Mouse (Mus musculus): ENCODE results near the gene Slain1. TPM values are rescaled to one million over a fixed set of nuclear protein-coding genes. Genes with fewer than 3 reads are reported as not detected.

Slain1 gene
- polyA plus RNA-seq, 1 experiment: 18.9 TPM

GRCm38 (mm10) chr14:103697101-103697500 is 47.1 kb downstream of the Slain1 start:
- Histone ChIP-seq H3K9ac (ENCODE audit: low read depth, poor library complexity, severe bottlenecking) (no peak overlapping the region), H3K27ac (ENCODE audit: insufficient read depth, low read length) (no peak overlapping the region), H3K9me3 (replicated peaks; ENCODE audit: control insufficient read depth, insufficient read depth, low read length, poor library complexity, severe bottlenecking) (no peaks in the 10 kb centered on the region), H3K4me3 (ENCODE audit: low read depth, low read length) (no peak overlapping the region), H3K27me3 (ENCODE audit: control insufficient read depth, insufficient read depth, low read length, poor library complexity, severe bottlenecking) (no peaks in the 10 kb centered on the region), H3K36me3 (ENCODE audit: control insufficient read depth, insufficient read depth, low read length, poor library complexity, severe bottlenecking) (no peaks in the 10 kb centered on the region), H3K4me1 (ENCODE audit: control insufficient read depth, insufficient read depth, low read length) (no peaks in the 10 kb centered on the region)
- no peak for TF ChIP-seq EP300 (IDR thresholded peaks at IDR 0.05; ENCODE audit: insufficient read depth, low read depth, low read length)
- TF ChIP-seq CTCF (IDR thresholded peaks at IDR 0.05; ENCODE audit: low read depth, low read length): no peak

- Histone ChIP-seq H3K4me1 (ENCODE audit: control insufficient read depth, insufficient read depth, low read length) (no peaks in the 10 kb centered on the region), H3K27ac (ENCODE audit: insufficient read depth, low read length) (no peak overlapping the region), H3K36me3 (ENCODE audit: control insufficient read depth, insufficient read depth, low read length, poor library complexity, severe bottlenecking) (no peaks in the 10 kb centered on the region), H3K27me3 (ENCODE audit: control insufficient read depth, insufficient read depth, low read length, poor library complexity, severe bottlenecking) (no peaks in the 10 kb centered on the region), H3K9ac (ENCODE audit: low read depth, poor library complexity, severe bottlenecking) (no peak overlapping the region), H3K4me3 (ENCODE audit: low read depth, low read length) (no peak overlapping the region), H3K9me3 (replicated peaks; ENCODE audit: control insufficient read depth, insufficient read depth, low read length, poor library complexity, severe bottlenecking) (no peaks in the 10 kb centered on the region)
- TF ChIP-seq EP300 (IDR thresholded peaks at IDR 0.05; ENCODE audit: insufficient read depth, low read depth, low read length): no peak
- no peak for TF ChIP-seq POLR2A (IDR thresholded peaks at IDR 0.05; ENCODE audit: insufficient read depth, low read length)
- TF ChIP-seq CTCF (IDR thresholded peaks at IDR 0.05; ENCODE audit: low read depth, low read length): no peak
Observed at GRCm38 (mm10) chr14:103699308-103699707, 49.3 kb downstream of the Slain1 start.

GRCm38 (mm10) chr14:103702516-103702915 is 52.5 kb downstream of the Slain1 start:
- no peaks in the 10 kb centered on the region for H3K4me1 ChIP-seq (ENCODE audit: control insufficient read depth, insufficient read depth, low read length)
- no peaks in the 10 kb centered on the region for H3K9me3 ChIP-seq (replicated peaks; ENCODE audit: control insufficient read depth, insufficient read depth, low read length, poor library complexity, severe bottlenecking)
- H3K27ac ChIP-seq (ENCODE audit: insufficient read depth, low read length): no peak overlapping the region
- H3K36me3 ChIP-seq (ENCODE audit: control insufficient read depth, insufficient read depth, low read length, poor library complexity, severe bottlenecking): no peaks in the 10 kb centered on the region
- no peak overlapping the region for H3K4me3 ChIP-seq (ENCODE audit: low read depth, low read length)
- H3K9ac ChIP-seq (ENCODE audit: low read depth, poor library complexity, severe bottlenecking): no peak overlapping the region
- H3K27me3 ChIP-seq (ENCODE audit: control insufficient read depth, insufficient read depth, low read length, poor library complexity, severe bottlenecking): no peaks in the 10 kb centered on the region
- TF ChIP-seq POLR2A (IDR thresholded peaks at IDR 0.05; ENCODE audit: insufficient read depth, low read length): no peak
- no peak for TF ChIP-seq EP300 (IDR thresholded peaks at IDR 0.05; ENCODE audit: insufficient read depth, low read depth, low read length)
- TF ChIP-seq CTCF (IDR thresholded peaks at IDR 0.05; ENCODE audit: low read depth, low read length): no peak

GRCm38 (mm10) chr14:103704771-103705170 is 54.7 kb downstream of the Slain1 start:
- no peak overlapping the region for H3K4me3 ChIP-seq (ENCODE audit: low read depth, low read length)
- TF ChIP-seq EP300 (IDR thresholded peaks at IDR 0.05; ENCODE audit: insufficient read depth, low read depth, low read length): no peak
- TF ChIP-seq CTCF (IDR thresholded peaks at IDR 0.05; ENCODE audit: low read depth, low read length): no peak
- TF ChIP-seq POLR2A (IDR thresholded peaks at IDR 0.05; ENCODE audit: insufficient read depth, low read length): no peak
- no peaks in the 10 kb centered on the region for H3K27me3 ChIP-seq (ENCODE audit: control insufficient read depth, insufficient read depth, low read length, poor library complexity, severe bottlenecking)
- no peaks in the 10 kb centered on the region for H3K4me1 ChIP-seq (ENCODE audit: control insufficient read depth, insufficient read depth, low read length)
- no peaks in the 10 kb centered on the region for H3K36me3 ChIP-seq (ENCODE audit: control insufficient read depth, insufficient read depth, low read length, poor library complexity, severe bottlenecking)
- no peak overlapping the region for H3K27ac ChIP-seq (ENCODE audit: insufficient read depth, low read length)
- H3K9me3 ChIP-seq (replicated peaks; ENCODE audit: control insufficient read depth, insufficient read depth, low read length, poor library complexity, severe bottlenecking): no peaks in the 10 kb centered on the region
- H3K9ac ChIP-seq (ENCODE audit: low read depth, poor library complexity, severe bottlenecking): no peak overlapping the region

- Histone ChIP-seq H3K9me3 (replicated peaks; ENCODE audit: control insufficient read depth, insufficient read depth, low read length, poor library complexity, severe bottlenecking) (no peaks in the 10 kb centered on the region), H3K27me3 (ENCODE audit: control insufficient read depth, insufficient read depth, low read length, poor library complexity, severe bottlenecking) (no peaks in the 10 kb centered on the region), H3K27ac (ENCODE audit: insufficient read depth, low read length) (no peak overlapping the region), H3K36me3 (ENCODE audit: control insufficient read depth, insufficient read depth, low read length, poor library complexity, severe bottlenecking) (no peaks in the 10 kb centered on the region), H3K9ac (ENCODE audit: low read depth, poor library complexity, severe bottlenecking) (no peak overlapping the region), H3K4me1 (ENCODE audit: control insufficient read depth, insufficient read depth, low read length) (no peaks in the 10 kb centered on the region), H3K4me3 (ENCODE audit: low read depth, low read length) (no peak overlapping the region)
- no peak for TF ChIP-seq EP300 (IDR thresholded peaks at IDR 0.05; ENCODE audit: insufficient read depth, low read depth, low read length)
- TF ChIP-seq CTCF (IDR thresholded peaks at IDR 0.05; ENCODE audit: low read depth, low read length): no peak
- TF ChIP-seq POLR2A (IDR thresholded peaks at IDR 0.05; ENCODE audit: insufficient read depth, low read length): no peak
Observed at GRCm38 (mm10) chr14:103706347-103706746, 56.3 kb downstream of the Slain1 start.

GRCm38 (mm10) chr14:103708601-103709000 is 58.6 kb downstream of the Slain1 start:
- Histone ChIP-seq H3K27ac (ENCODE audit: insufficient read depth, low read length) (no peak overlapping the region), H3K9ac (ENCODE audit: low read depth, poor library complexity, severe bottlenecking) (no peak overlapping the region), H3K9me3 (replicated peaks; ENCODE audit: control insufficient read depth, insufficient read depth, low read length, poor library complexity, severe bottlenecking) (no peaks in the 10 kb centered on the region), H3K4me3 (ENCODE audit: low read depth, low read length) (no peak overlapping the region), H3K4me1 (ENCODE audit: control insufficient read depth, insufficient read depth, low read length) (no peaks in the 10 kb centered on the region), H3K36me3 (ENCODE audit: control insufficient read depth, insufficient read depth, low read length, poor library complexity, severe bottlenecking) (no peaks in the 10 kb centered on the region), H3K27me3 (ENCODE audit: control insufficient read depth, insufficient read depth, low read length, poor library complexity, severe bottlenecking) (no peaks in the 10 kb centered on the region)
- no peak for TF ChIP-seq POLR2A (IDR thresholded peaks at IDR 0.05; ENCODE audit: insufficient read depth, low read length)
- no peak for TF ChIP-seq CTCF (IDR thresholded peaks at IDR 0.05; ENCODE audit: low read depth, low read length)
- no peak for TF ChIP-seq EP300 (IDR thresholded peaks at IDR 0.05; ENCODE audit: insufficient read depth, low read depth, low read length)
